Mouse (Mus musculus): ENCODE measurements around the gene Coq6. TPM values are rescaled to one million over a fixed set of nuclear protein-coding genes. Genes with fewer than 3 reads are reported as not detected.
"Not testable (repeated sequence)": the region's sequence is repeated elsewhere in the genome, so short reads cannot be mapped to it uniquely, and the experiment has no call there.

The Coq6 gene
- 10 to 100 TPM; 31.0 to 34.3 TPM for total RNA-seq (2021)
- long read RNA-seq, experiment 1, transcript Coq6-201 (12 exons, 1,602 nt) = major isoform, 24 of 28 reads
- long read RNA-seq, experiment 1, partial matches to known transcripts = 0 of 28 reads
- long read RNA-seq, experiment 1, other reads (novel, unspliced or antisense) = 4 of 28 reads
- long read RNA-seq, experiment 2, transcript Coq6-201 (12 exons, 1,602 nt) = major isoform, 44 of 50 reads
- long read RNA-seq, experiment 2, partial matches to known transcripts = 1 of 50 reads
- long read RNA-seq, experiment 2, other reads (novel, unspliced or antisense) = 4 of 50 reads

GRCm38 (mm10) chr12:84361555-84362489 lies at the start of gene Coq6, which contains the start of gene Fam161b:
Gene Coq6, plus strand, starts transcription at chr12:84361657.
Gene Fam161b, minus strand, starts transcription at chr12:84361833.
- DNase-seq = peak; percentile 91

GRCm38 (mm10) chr12:84316006-84316405 lies 45.5 kb upstream of the Coq6 start:
- DNase-seq = no peak

- peak; percentile 83 for DNase-seq
These were observed 44.5 kb upstream of the Coq6 start, which contains the start of gene Zfp410 for GRCm38 (mm10) chr12:84316721-84317621. Gene Zfp410, plus strand, starts transcription at chr12:84316852.

GRCm38 (mm10) chr12:84327111-84327512 lies 34.3 kb upstream of the Coq6 start:
- no peak for DNase-seq

GRCm38 (mm10) chr12:84336963-84337625 lies 24.4 kb upstream of the Coq6 start:
- no peak for DNase-seq

GRCm38 (mm10) chr12:84347192-84347591 lies 14.3 kb upstream of the Coq6 start:
- peak; percentile 15 for DNase-seq

- DNase-seq = not testable (repeated sequence)
These were observed 2.8 kb upstream of the Coq6 start for GRCm38 (mm10) chr12:84358699-84359098.

GRCm38 (mm10) chr12:84362872-84363271 lies 1.4 kb downstream of the Coq6 start:
- no peak for DNase-seq

- no peak for DNase-seq
These were observed 2.8 kb downstream of the Coq6 start for GRCm38 (mm10) chr12:84364291-84364690.

- DNase-seq = no peak
These were observed 3.7 kb downstream of the Coq6 start for GRCm38 (mm10) chr12:84365137-84365536.

- no peak for DNase-seq
These were observed 5.5 kb downstream of the Coq6 start for GRCm38 (mm10) chr12:84366971-84367370.

- DNase-seq = no peak
These were observed 10.2 kb downstream of the Coq6 start for GRCm38 (mm10) chr12:84371647-84372046.

- DNase-seq = no peak
These were observed 12.5 kb downstream of the Coq6 start for GRCm38 (mm10) chr12:84373831-84374481.

GRCm38 (mm10) chr12:84382369-84382768 lies 20.9 kb downstream of the Coq6 start:
- DNase-seq = no peak

GRCm38 (mm10) chr12:84384644-84385081 lies 23.2 kb downstream of the Coq6 start:
- no peak for DNase-seq

- no peak for DNase-seq
These were observed 24.0 kb downstream of the Coq6 start for GRCm38 (mm10) chr12:84385408-84385807.

- no peak for DNase-seq
These were observed 26.6 kb downstream of the Coq6 start for GRCm38 (mm10) chr12:84388097-84388496.

- no peak for DNase-seq
These were observed 27.4 kb downstream of the Coq6 start for GRCm38 (mm10) chr12:84388774-84389400.

GRCm38 (mm10) chr12:84390336-84390735 lies 28.9 kb downstream of the Coq6 start:
- no peak for DNase-seq

- DNase-seq = no peak
These were observed 31.2 kb downstream of the Coq6 start for GRCm38 (mm10) chr12:84392681-84393080.
